Mouse (Mus musculus) embryonic facial prominence, embryonic 11.5 days (tissue): ENCODE measurements at regions not wholly inside any gene's neighbourhood (a gene's known extent, or its start where the extent isn't known, plus 50 kb on each side); places are given as distances from the start of the nearest gene placed in this dataset.

Experiments
- ATAC-seq: fragments of 200-750 bp; cut with Nextera tagmentation; replicated peaks from 2 replicates; pipeline ENCODE4 v1.8.0; 2017; ENCODE audit warnings: low read depth; ENCODE audit not compliant: insufficient number of reproducible peaks, low FRiP score, low TSS enrichment
- DNase-seq: peaks from one replicate; pipeline ENCODE4 v3.0.0-alpha.2; 2015; ENCODE audit warnings: low spot score
- H3K27ac ChIP-seq: fragments of 300-500 bp; sonication (generic); replicated peaks from 2 replicates; pipeline ENCODE4 v1.5.1; 2014; ENCODE audit warnings: mild to moderate bottlenecking, low read depth, low read length, control low read depth
- H3K27me3 ChIP-seq: fragments of 300-500 bp; sonication (generic); 2 replicates; pipeline ENCODE4 v1.6.1; 2014; ENCODE audit warnings: mild to moderate bottlenecking, low read length, moderate library complexity, mixed read lengths; ENCODE audit not compliant: control insufficient read depth, insufficient read depth
- H3K36me3 ChIP-seq: fragments of 300-500 bp; sonication (generic); replicated peaks from 2 replicates; pipeline ENCODE4 v1.6.1; 2014; ENCODE audit warnings: low read depth, mild to moderate bottlenecking, low read length, moderate library complexity, mixed read lengths; ENCODE audit not compliant: control insufficient read depth, insufficient read depth
- H3K4me1 ChIP-seq: fragments of 300-500 bp; sonication (generic); 2 replicates; pipeline ENCODE4 v1.6.1; 2014; ENCODE audit warnings: low read length, mixed read lengths; ENCODE audit not compliant: control insufficient read depth, insufficient read depth
- H3K4me2 ChIP-seq: fragments of 300-500 bp; sonication (generic); 2 replicates; pipeline ENCODE4 v1.6.1; 2014; ENCODE audit warnings: low read depth, mild to moderate bottlenecking, control low read depth, low read length, moderate library complexity
- H3K4me3 ChIP-seq: fragments of 300-500 bp; sonication (generic); 2 replicates; pipeline ENCODE4 v1.5.1; 2014; ENCODE audit warnings: low read depth, low read length, control low read depth
- H3K9ac ChIP-seq: fragments of 300-500 bp; sonication (generic); replicated peaks from 2 replicates; pipeline ENCODE4 v1.6.1; 2014; ENCODE audit warnings: mild to moderate bottlenecking, control low read depth, low read length
- H3K9me3 ChIP-seq: fragments of 300-500 bp; sonication (generic); replicated peaks from 2 replicates; pipeline ENCODE4 v1.6.1; 2016; ENCODE audit warnings: mild to moderate bottlenecking, low read length, inconsistent platforms, mixed read lengths; ENCODE audit not compliant: control insufficient read depth
- WGBS: fragments of 180-500 bp; shearing (Covaris S2); extraction: QIAGEN DNeasy Blood & Tissue Kit; methylation state at CpG from one replicate; pipeline ENCODE4 v1.1.7; 2014; 5-methylcytosine and 5-hydroxymethylcytosine counted together

- Histone ChIP-seq H3K4me2 (no peak overlapping the region), H3K27ac (no peak overlapping the region), H3K4me1 (no peaks in the 10 kb centered on the region), H3K27me3 (no peaks in the 10 kb centered on the region), H3K4me3 (no peak overlapping the region), H3K9ac (no peak overlapping the region), H3K36me3 (no peaks in the 10 kb centered on the region), H3K9me3 (no peaks in the 10 kb centered on the region)
- ATAC-seq = no peak
- DNase-seq = no peak
Measured at GRCm38 (mm10) chr4:95269766-95270165, 217.7 kb upstream of the Jun start.

- ATAC-seq (no peak), DNase-seq (no peak)
- WGBS = 59% methylated on average over 1 of the region's 1 CpGs
Measured at GRCm38 (mm10) chr4:95270389-95270788, 218.4 kb upstream of the Jun start.

GRCm38 (mm10) chr4:95276231-95276630 is 224.2 kb upstream of the Jun start:
- H3K9ac ChIP-seq = no peak overlapping the region
- H3K27ac ChIP-seq = no peak overlapping the region
- no peak overlapping the region for H3K4me2 ChIP-seq
- DNase-seq (no peak), ATAC-seq (no peak)
- H3K4me1 ChIP-seq = no peaks in the 10 kb centered on the region
- WGBS = 43% methylated on average over 3 of the region's 3 CpGs
- H3K4me3 ChIP-seq = no peak overlapping the region
- H3K9me3 ChIP-seq = no peaks in the 10 kb centered on the region
- no peaks in the 10 kb centered on the region for H3K36me3 ChIP-seq
- no peaks in the 10 kb centered on the region for H3K27me3 ChIP-seq

More at GRCm38 (mm10) chr4:95270389-95270788, 218.4 kb upstream of the Jun start:
- Histone ChIP-seq H3K4me1 (no peaks in the 10 kb centered on the region), H3K4me2 (no peak overlapping the region), H3K9ac (no peak overlapping the region), H3K4me3 (no peak overlapping the region), H3K27ac (no peak overlapping the region), H3K27me3 (no peaks in the 10 kb centered on the region), H3K36me3 (no peaks in the 10 kb centered on the region), H3K9me3 (no peaks in the 10 kb centered on the region)

- H3K36me3 ChIP-seq = no peaks in the 10 kb centered on the region
- H3K4me2 ChIP-seq = no peak overlapping the region
- WGBS = 50% methylated on average over 11 of the region's 11 CpGs
- no peak for DNase-seq
- ATAC-seq = no peak
- H3K9ac ChIP-seq = no peak overlapping the region
- H3K27me3 ChIP-seq = no peaks in the 10 kb centered on the region
- no peaks in the 10 kb centered on the region for H3K9me3 ChIP-seq
- no peak overlapping the region for H3K4me3 ChIP-seq
- no peaks in the 10 kb centered on the region for H3K4me1 ChIP-seq
- no peak overlapping the region for H3K27ac ChIP-seq
Measured at GRCm38 (mm10) chr4:95277989-95278713, 226.1 kb upstream of the Jun start.

GRCm38 (mm10) chr4:95278714-95279095 is 226.7 kb upstream of the Jun start:
- DNase-seq = peak; percentile 24
- Histone ChIP-seq H3K27ac (no peak overlapping the region), H3K9ac (no peak overlapping the region)

GRCm38 (mm10) chr4:95279200-95279599 is 227.2 kb upstream of the Jun start:
- 68% methylated on average over 2 of the region's 2 CpGs for WGBS
- H3K4me1 ChIP-seq = no peaks in the 10 kb centered on the region
- H3K27ac ChIP-seq = no peak overlapping the region
- H3K27me3 ChIP-seq = no peaks in the 10 kb centered on the region
- H3K9me3 ChIP-seq = no peaks in the 10 kb centered on the region
- H3K36me3 ChIP-seq = no peaks in the 10 kb centered on the region
- no peak overlapping the region for H3K9ac ChIP-seq
- ATAC-seq (no peak), DNase-seq (no peak)
- H3K4me3 ChIP-seq = no peak overlapping the region
- H3K4me2 ChIP-seq = no peak overlapping the region

More at GRCm38 (mm10) chr4:95278714-95279095, 226.7 kb upstream of the Jun start:
- Histone ChIP-seq H3K4me2 (no peak overlapping the region), H3K4me3 (no peak overlapping the region), H3K27me3 (no peaks in the 10 kb centered on the region), H3K4me1 (no peaks in the 10 kb centered on the region), H3K9me3 (no peaks in the 10 kb centered on the region), H3K36me3 (no peaks in the 10 kb centered on the region)
- no peak for ATAC-seq
- WGBS = 51% methylated on average over 13 of the region's 13 CpGs

- H3K36me3 ChIP-seq = no peaks in the 10 kb centered on the region
- H3K4me2 ChIP-seq = no peak overlapping the region
- no peaks in the 10 kb centered on the region for H3K4me1 ChIP-seq
- ATAC-seq (no peak), DNase-seq (peak; percentile 35)
- H3K27me3 ChIP-seq = no peaks in the 10 kb centered on the region
- H3K9ac ChIP-seq = no peak overlapping the region
- no peak overlapping the region for H3K4me3 ChIP-seq
- WGBS = 23% methylated on average over 3 of the region's 3 CpGs
- no peaks in the 10 kb centered on the region for H3K9me3 ChIP-seq
- no peak overlapping the region for H3K27ac ChIP-seq
Measured at GRCm38 (mm10) chr4:95282083-95282482, 230.1 kb upstream of the Jun start.

GRCm38 (mm10) chr4:95283789-95284188 is 231.8 kb upstream of the Jun start:
- ATAC-seq = no peak
- Histone ChIP-seq H3K9me3 (no peaks in the 10 kb centered on the region), H3K4me3 (no peak overlapping the region), H3K4me2 (no peak overlapping the region), H3K36me3 (no peaks in the 10 kb centered on the region), H3K4me1 (no peaks in the 10 kb centered on the region), H3K27me3 (no peaks in the 10 kb centered on the region), H3K27ac (no peak overlapping the region), H3K9ac (no peak overlapping the region)
- WGBS = 85% methylated on average over 2 of the region's 2 CpGs
- DNase-seq = no peak
